Mouse (Mus musculus): Measurements from ENCODE around the gene Grin3a. TPM values are rescaled to one million over a fixed set of nuclear protein-coding genes. Genes with fewer than 3 reads are reported as not detected.

Grin3a gene
- polyA plus RNA-seq, 2 experiments, result 0.02 to 0.03 TPM

GRCm38 (mm10) chr4:49681812-49682211 lies 163.7 kb downstream of the Grin3a start, which contains the start of gene Ppp3r2:
Gene Ppp3r2 (minus strand): TSS chr4:49682024.
- no peaks in the 10 kb centered on the region for H3K4me1 ChIP-seq (replicated peaks; ENCODE audit: control insufficient read depth in 2 of 2, insufficient read depth in 2 of 2, low read length in 1 of 2)
- no peak within 1 kb of the TSS for H3K27ac ChIP-seq
- H3K9ac ChIP-seq (replicated peaks), result no peak within 1 kb of the TSS
- no peak for TF ChIP-seq CTCF (IDR thresholded peaks at IDR 0.05; ENCODE audit: low read depth)
- no peaks in the 10 kb centered on the region for H3K36me3 ChIP-seq (replicated peaks; ENCODE audit: control insufficient read depth, insufficient read depth, low read depth)
- no peak within 1 kb of the TSS for H3K4me2 ChIP-seq (ENCODE audit: low read depth)
- DNase-seq (ENCODE audit: low read depth in 3 of 3, low spot score in 3 of 3) (no peak), ATAC-seq (ENCODE audit: insufficient read depth) (no peak)
- no peaks in the 10 kb centered on the region for H3K9me3 ChIP-seq (ENCODE audit: control insufficient read depth, low read length)
- H3K27me3 ChIP-seq (ENCODE audit: control insufficient read depth, insufficient read depth, low read length), result no peaks in the 10 kb centered on the region
- H3K4me3 ChIP-seq (ENCODE audit: insufficient read depth in 1 of 2, low read depth in 2 of 2, low read length in 2 of 2), result no peak within 1 kb of the TSS
- 64% methylated on average over 13 of the region's 13 CpGs for WGBS (ENCODE audit: insufficient replicate concordance)

GRCm38 (mm10) chr4:49680171-49680875 lies 165.2 kb downstream of the Grin3a start:
- Histone ChIP-seq H3K4me1 (replicated peaks; ENCODE audit: control insufficient read depth in 2 of 2, insufficient read depth in 2 of 2, low read length in 1 of 2) (no peaks in the 10 kb centered on the region), H3K27me3 (ENCODE audit: control insufficient read depth, insufficient read depth, low read length) (no peaks in the 10 kb centered on the region), H3K9ac (replicated peaks) (no peak overlapping the region), H3K4me3 (ENCODE audit: insufficient read depth in 1 of 2, low read depth in 2 of 2, low read length in 2 of 2) (no peak overlapping the region), H3K36me3 (replicated peaks; ENCODE audit: control insufficient read depth, insufficient read depth, low read depth) (no peaks in the 10 kb centered on the region), H3K9me3 (ENCODE audit: control insufficient read depth, low read length) (no peaks in the 10 kb centered on the region), H3K27ac (no peak overlapping the region), H3K4me2 (ENCODE audit: low read depth) (no peak overlapping the region)
- ATAC-seq (ENCODE audit: insufficient read depth) (no peak), DNase-seq (ENCODE audit: low read depth in 3 of 3, low spot score in 3 of 3) (no peak)
- 72% methylated on average over 11 of the region's 11 CpGs for WGBS (ENCODE audit: insufficient replicate concordance)
- TF ChIP-seq CTCF (IDR thresholded peaks at IDR 0.05; ENCODE audit: low read depth), result no peak
- TF ChIP-seq EP300 (IDR thresholded peaks at IDR 0.05; ENCODE audit: low read depth), result no peak

- Histone ChIP-seq H3K4me1 (replicated peaks; ENCODE audit: control insufficient read depth in 2 of 2, insufficient read depth in 2 of 2, low read length in 1 of 2) (no peaks in the 10 kb centered on the region), H3K27ac (no peak overlapping the region), H3K4me3 (ENCODE audit: insufficient read depth in 1 of 2, low read depth in 2 of 2, low read length in 2 of 2) (no peak overlapping the region), H3K27me3 (ENCODE audit: control insufficient read depth, insufficient read depth, low read length) (no peaks in the 10 kb centered on the region), H3K4me2 (ENCODE audit: low read depth) (no peak overlapping the region), H3K9ac (replicated peaks) (no peak overlapping the region), H3K36me3 (replicated peaks; ENCODE audit: control insufficient read depth, insufficient read depth, low read depth) (no peaks in the 10 kb centered on the region), H3K9me3 (ENCODE audit: control insufficient read depth, low read length) (no peaks in the 10 kb centered on the region)
- TF ChIP-seq EP300 (IDR thresholded peaks at IDR 0.05; ENCODE audit: low read depth), result no peak
- no peak for TF ChIP-seq CTCF (IDR thresholded peaks at IDR 0.05; ENCODE audit: low read depth)
- WGBS (ENCODE audit: insufficient replicate concordance), result 44% methylated on average over 7 of the region's 7 CpGs
- no peak for ATAC-seq (ENCODE audit: insufficient read depth)
- DNase-seq (ENCODE audit: low read depth in 3 of 3, low spot score in 3 of 3), result no peak
Observed at GRCm38 (mm10) chr4:49676790-49677189, 168.8 kb downstream of the Grin3a start.

- H3K9ac ChIP-seq (replicated peaks), result no peak overlapping the region
- H3K27me3 ChIP-seq (ENCODE audit: control insufficient read depth, insufficient read depth, low read length), result no peaks in the 10 kb centered on the region
- TF ChIP-seq CTCF (IDR thresholded peaks at IDR 0.05; ENCODE audit: low read depth) (no peak), EP300 (IDR thresholded peaks at IDR 0.05; ENCODE audit: low read depth) (no peak)
- H3K27ac ChIP-seq, result no peak overlapping the region
- H3K9me3 ChIP-seq (ENCODE audit: control insufficient read depth, low read length), result no peaks in the 10 kb centered on the region
- no peak overlapping the region for H3K4me3 ChIP-seq (ENCODE audit: insufficient read depth in 1 of 2, low read depth in 2 of 2, low read length in 2 of 2)
- no peak overlapping the region for H3K4me2 ChIP-seq (ENCODE audit: low read depth)
- ATAC-seq (ENCODE audit: insufficient read depth), result no peak
- WGBS (ENCODE audit: insufficient replicate concordance), result 66% methylated on average over 6 of the region's 6 CpGs
- DNase-seq (ENCODE audit: low read depth in 3 of 3, low spot score in 3 of 3), result no peak
- no peaks in the 10 kb centered on the region for H3K36me3 ChIP-seq (replicated peaks; ENCODE audit: control insufficient read depth, insufficient read depth, low read depth)
- H3K4me1 ChIP-seq (replicated peaks; ENCODE audit: control insufficient read depth in 2 of 2, insufficient read depth in 2 of 2, low read length in 1 of 2), result no peaks in the 10 kb centered on the region
Observed at GRCm38 (mm10) chr4:49676071-49676470, 169.5 kb downstream of the Grin3a start.

DNA sequence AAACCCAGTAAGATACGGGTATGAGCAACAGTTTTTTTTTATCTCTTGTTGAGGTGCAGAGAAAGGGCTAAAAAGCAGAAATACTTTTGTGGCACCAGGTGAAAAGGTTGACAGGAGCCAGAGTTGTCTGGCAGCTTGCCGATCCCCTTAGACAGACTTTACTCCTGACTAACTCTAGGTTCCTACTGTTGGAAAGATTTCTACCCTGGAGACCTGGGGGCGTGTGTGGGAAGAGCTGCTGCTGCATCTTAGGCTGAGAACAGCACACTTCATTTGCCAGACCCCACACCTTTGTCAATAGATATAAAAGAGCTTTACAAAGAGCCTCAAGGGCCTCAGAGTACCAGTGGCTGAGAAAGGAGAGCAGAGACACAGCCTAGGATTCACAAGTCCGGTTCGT lies 180.7 kb downstream of the Grin3a start:
- ATAC-seq (ENCODE audit: insufficient read depth), result no peak

More for the DNA sequence above, 180.7 kb downstream of the Grin3a start:
- no peak for DNase-seq (ENCODE audit: low read depth in 3 of 3, low spot score in 3 of 3)
- no peaks in the 10 kb centered on the region; the same call in none of the 2 replicates for H3K36me3 ChIP-seq (replicated peaks; ENCODE audit: control insufficient read depth, insufficient read depth, low read depth)
- H3K27me3 ChIP-seq (ENCODE audit: control insufficient read depth, insufficient read depth, low read length), result no peaks in the 10 kb centered on the region
- TF ChIP-seq CTCF (IDR thresholded peaks at IDR 0.05; ENCODE audit: low read depth), result no peak
- no peak for TF ChIP-seq EP300 (IDR thresholded peaks at IDR 0.05; ENCODE audit: low read depth)
- H3K9ac ChIP-seq (replicated peaks), result no peak overlapping the region
- H3K9me3 ChIP-seq (ENCODE audit: control insufficient read depth, low read length), result no peaks in the 10 kb centered on the region
- no peak overlapping the region for H3K4me2 ChIP-seq (ENCODE audit: low read depth)
- WGBS (ENCODE audit: insufficient replicate concordance), result 75% methylated on average over 5 of the region's 5 CpGs
- H3K4me1 ChIP-seq (replicated peaks; ENCODE audit: control insufficient read depth in 2 of 2, insufficient read depth in 2 of 2, low read length in 1 of 2), result no peaks in the 10 kb centered on the region
- no peak overlapping the region for H3K4me3 ChIP-seq (ENCODE audit: insufficient read depth in 1 of 2, low read depth in 2 of 2, low read length in 2 of 2)
- no peak overlapping the region for H3K27ac ChIP-seq
